Mouse (Mus musculus): ENCODE results near the gene Gm42791.

GRCm38 (mm10) chr5:148866571-148866970 lies 128.4 kb downstream of the Gm42791 start:
- no peak for TF ChIP-seq POLR2A (IDR thresholded peaks at IDR 0.05; ENCODE audit: low read depth, low read length)
- TF ChIP-seq CTCF (conservative IDR thresholded peaks at IDR 0.05; ENCODE audit: insufficient read depth, insufficient read length, low read depth, low read length), result no peak
